Mouse (Mus musculus) thymus, postnatal 4 days (tissue): ENCODE results near the gene Lrrn2.
"Not testable (repeated sequence)": the region's sequence is repeated elsewhere in the genome, so short reads cannot be mapped to it uniquely, and the experiment has no call there.

Experiments used
- DNase-seq: peaks from one replicate; pipeline ENCODE4 v3.0.0; 2021

Gene Lrrn2

GRCm38 (mm10) chr1:132934856-132935255 lies 54.8 kb downstream of the Lrrn2 start:
- peak; percentile 41 for DNase-seq

GRCm38 (mm10) chr1:132937296-132938030 lies 57.4 kb downstream of the Lrrn2 start:
- DNase-seq: no peak

GRCm38 (mm10) chr1:132938975-132939374 lies 58.9 kb downstream of the Lrrn2 start:
- DNase-seq: no peak

GRCm38 (mm10) chr1:132945826-132946225 lies 65.8 kb downstream of the Lrrn2 start:
- DNase-seq: no peak

GRCm38 (mm10) chr1:132947811-132948210 lies 67.7 kb downstream of the Lrrn2 start:
- DNase-seq: no peak

- no peak for DNase-seq
Observed at GRCm38 (mm10) chr1:132956809-132957208, 76.7 kb downstream of the Lrrn2 start.

- DNase-seq: no peak
Observed at GRCm38 (mm10) chr1:132961751-132962150, 81.7 kb downstream of the Lrrn2 start.

GRCm38 (mm10) chr1:132964106-132964505 lies 84.0 kb downstream of the Lrrn2 start:
- no peak for DNase-seq

GRCm38 (mm10) chr1:132964691-132965090 lies 84.6 kb downstream of the Lrrn2 start:
- no peak for DNase-seq

GRCm38 (mm10) chr1:132968659-132969058 lies 88.6 kb downstream of the Lrrn2 start:
- peak; percentile 81 for DNase-seq

GRCm38 (mm10) chr1:132977402-132977801 lies 97.3 kb downstream of the Lrrn2 start:
- DNase-seq: no peak

GRCm38 (mm10) chr1:132981232-132981631 lies 101.2 kb downstream of the Lrrn2 start:
- DNase-seq: no peak

- peak; percentile 79 for DNase-seq
Observed at GRCm38 (mm10) chr1:132982728-132983127, 102.7 kb downstream of the Lrrn2 start.

- not testable (repeated sequence) for DNase-seq
Observed at GRCm38 (mm10) chr1:132988556-132989459, 108.7 kb downstream of the Lrrn2 start.
